Mouse (Mus musculus) C2C12 (cell line): ENCODE measurements around the gene Serpinf2.
A peak's percentile ranks its signal among the peaks of the same experiment; 100 is the strongest.

Source experiments
- CEBPB ChIP-seq: IDR thresholded peaks from one replicate; pipeline ENCODE4 v1.6.1; 2011; ENCODE audit warnings: low read depth, mild to moderate bottlenecking, control low read depth, moderate library complexity
- CTCF ChIP-seq: IDR thresholded peaks from one replicate; pipeline ENCODE4 v1.5.1; 2011; ENCODE audit not compliant: control insufficient read depth, insufficient read depth, insufficient read length
- MYOD1 ChIP-seq: IDR thresholded peaks from one replicate; pipeline ENCODE4 v1.6.1; 2011; ENCODE audit warnings: low read depth; ENCODE audit not compliant: control insufficient read depth, insufficient read length
- USF1 ChIP-seq: IDR thresholded peaks from one replicate; pipeline ENCODE4 v1.6.1; 2011; ENCODE audit warnings: low read depth, mild to moderate bottlenecking, control low read depth, moderate library complexity

DNA sequence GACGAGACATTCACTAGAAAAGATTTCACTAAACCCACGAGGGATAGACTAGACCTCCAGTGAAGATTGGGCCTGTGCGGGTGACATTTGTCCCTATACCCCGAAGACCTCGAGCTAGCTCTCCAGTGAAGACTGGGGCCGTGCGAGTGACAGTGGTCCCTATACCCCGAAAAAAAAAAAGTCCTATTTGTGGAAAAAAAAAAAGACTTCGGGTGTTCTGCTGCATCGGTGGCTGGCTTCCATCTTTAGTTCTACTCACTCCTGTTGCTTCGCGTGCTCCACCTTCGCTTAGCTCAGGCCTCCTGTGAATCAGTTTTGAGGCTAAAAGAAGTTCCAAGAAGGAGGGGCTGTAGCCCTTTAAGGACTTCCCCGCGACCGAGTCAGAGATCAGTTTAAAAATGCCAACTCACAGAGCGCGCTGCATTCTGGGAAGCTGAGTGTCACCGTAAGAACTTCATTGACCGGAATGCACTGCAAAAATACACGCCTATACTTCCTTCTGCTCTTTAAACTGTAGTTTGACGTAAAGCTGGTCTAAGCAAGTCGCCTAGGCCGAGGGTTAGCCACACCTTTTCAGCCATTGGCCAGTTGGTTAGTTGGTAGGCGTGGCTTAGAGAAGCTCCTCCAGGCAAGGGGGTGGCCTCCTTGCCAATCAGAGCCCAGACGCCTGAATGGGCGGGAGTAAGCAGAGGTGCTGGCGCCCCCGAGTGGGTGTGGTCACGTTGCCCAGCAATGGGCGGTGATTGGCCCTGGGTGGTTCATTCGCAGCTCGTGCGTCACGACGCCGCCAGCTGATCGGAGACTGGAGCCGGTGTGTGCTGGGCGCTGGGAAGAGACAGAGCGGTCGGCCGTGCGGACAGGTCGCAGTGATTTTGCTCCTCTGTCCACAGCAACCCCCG, 21.7 kb upstream of the Serpinf2 start, which contains the start of gene Tlcd2:
- TF ChIP-seq CTCF = no peak
- no peak for TF ChIP-seq CEBPB
- peak; percentile 88 for TF ChIP-seq USF1
- no peak for TF ChIP-seq MYOD1
